Mouse (Mus musculus) MEL (cell line): ENCODE measurements at regions not wholly inside any gene's neighbourhood (a gene's known extent, or its start where the extent isn't known, plus 50 kb on each side); places are given as distances from the start of the nearest gene placed in this dataset.

ENCODE experiments used
- DNase-seq: peaks from one replicate; pipeline ENCODE4 v3.0.0; 2011; ENCODE audit warnings: low read depth, low spot score
- H3K27ac ChIP-seq: 2 replicates; pipeline ENCODE4 v1.5.1; 2012; ENCODE audit warnings: low read depth, mild to moderate bottlenecking, control low read depth, low read length, moderate library complexity; ENCODE audit not compliant: control insufficient read depth
- H3K27me3 ChIP-seq, 2 experiments: fragments of 150-350 bp in 1 of 2; sonication (generic) in 1 of 2; 2 replicates each; pipeline ENCODE4 v1.6.1; 2012; ENCODE audit warnings: low read length in 2 of 2, mild to moderate bottlenecking in 2 of 2, improper control_type of control experiment in 1 of 2, moderate library complexity in 1 of 2; ENCODE audit not compliant: insufficient read depth in 2 of 2, control insufficient read depth in 1 of 2
- H3K36me3 ChIP-seq, 2 experiments: 2 replicates each; pipeline ENCODE4 v1.6.1; 2012 to 2014; ENCODE audit warnings: low read length in 2 of 2, improper control_type of control experiment in 1 of 2, inconsistent platforms in 1 of 2, mild to moderate bottlenecking in 1 of 2; ENCODE audit not compliant: insufficient read depth in 2 of 2, control insufficient read depth in 1 of 2
- H3K4me1 ChIP-seq, 2 experiments: fragments of 150-350 bp in 1 of 2; sonication (generic) in 1 of 2; 2 replicates each; pipeline ENCODE4 v1.6.1; 2012; ENCODE audit warnings: low read length in 2 of 2, improper control_type of control experiment in 1 of 2, mild to moderate bottlenecking in 1 of 2; ENCODE audit not compliant: insufficient read depth in 2 of 2, control insufficient read depth in 1 of 2
- H3K4me3 ChIP-seq, 2 experiments: fragments of 150-350 bp in 1 of 2; sonication (generic) in 1 of 2; 2 replicates each; pipeline ENCODE4 v1.5.1; 2012; ENCODE audit warnings: low read depth in 2 of 2, low read length in 2 of 2, mild to moderate bottlenecking in 2 of 2, moderate library complexity in 2 of 2, control low read depth in 1 of 2, improper control_type of control experiment in 1 of 2; ENCODE audit not compliant: control insufficient read depth in 1 of 2, insufficient read depth in 1 of 2
- H3K79me2 ChIP-seq: 2 replicates; pipeline ENCODE4 v1.6.1; 2012; ENCODE audit warnings: mild to moderate bottlenecking, low read length, moderate library complexity; ENCODE audit not compliant: control insufficient read depth, poor library complexity, insufficient read depth
- H3K9ac ChIP-seq: 2 replicates; pipeline ENCODE4 v1.6.1; 2012; ENCODE audit warnings: low read depth, mild to moderate bottlenecking, control low read depth, low read length, moderate library complexity; ENCODE audit not compliant: control insufficient read depth, poor library complexity, severe bottlenecking
- H3K9me3 ChIP-seq: fragments of 150-350 bp; sonication (generic); replicated peaks from 2 replicates; pipeline ENCODE4 v1.6.1; 2012; ENCODE audit warnings: mild to moderate bottlenecking, low read length, improper control_type of control experiment, moderate library complexity; ENCODE audit not compliant: insufficient read depth
- BHLHE40 ChIP-seq: IDR thresholded peaks from 2 replicates; pipeline ENCODE4 v1.6.1; 2012; ENCODE audit warnings: low read depth, mild to moderate bottlenecking, inconsistent platforms, low read length, improper control_type of control experiment, borderline replicate concordance
- CHD1 ChIP-seq: IDR thresholded peaks from 2 replicates; pipeline ENCODE4 v1.6.1; 2012; ENCODE audit warnings: low read depth, mild to moderate bottlenecking, inconsistent platforms, low read length, improper control_type of control experiment
- ELF1 ChIP-seq: IDR thresholded peaks from 2 replicates; pipeline ENCODE4 v1.6.1; 2014; ENCODE audit warnings: low read depth, mild to moderate bottlenecking, inconsistent platforms, low read length, improper control_type of control experiment, moderate library complexity
- ETS1 ChIP-seq: IDR thresholded peaks from 2 replicates; pipeline ENCODE4 v1.6.1; 2012; ENCODE audit warnings: low read depth, mild to moderate bottlenecking, inconsistent platforms, low read length, improper control_type of control experiment, moderate library complexity
- HCFC1 ChIP-seq: IDR thresholded peaks from 2 replicates; pipeline ENCODE4 v1.6.1; 2012; ENCODE audit warnings: low read depth, mild to moderate bottlenecking, inconsistent platforms, low read length, improper control_type of control experiment, moderate library complexity
- JUND ChIP-seq: IDR thresholded peaks from 2 replicates; pipeline ENCODE4 v1.6.1; 2011; ENCODE audit warnings: low read depth, mild to moderate bottlenecking, improper control_type of control experiment, low read length
- KAT2A ChIP-seq: conservative IDR thresholded peaks from 2 replicates; pipeline ENCODE4 v1.6.1; 2012; ENCODE audit warnings: low read depth, low read length, improper control_type of control experiment, inconsistent platforms
- MAZ ChIP-seq: IDR thresholded peaks from 2 replicates; pipeline ENCODE4 v1.6.1; 2012; ENCODE audit warnings: low read depth, mild to moderate bottlenecking, inconsistent platforms, low read length, improper control_type of control experiment
- MXI1 ChIP-seq: IDR thresholded peaks from 2 replicates; pipeline ENCODE4 v1.6.1; 2011; ENCODE audit warnings: mild to moderate bottlenecking, low read depth, low read length, improper control_type of control experiment
- MYC ChIP-seq: IDR thresholded peaks from 2 replicates; pipeline ENCODE4 v1.6.1; 2011; ENCODE audit warnings: low read depth, mild to moderate bottlenecking, low read length, improper control_type of control experiment, moderate library complexity
- NRF1 ChIP-seq: IDR thresholded peaks from 2 replicates; pipeline ENCODE4 v1.6.1; 2014; ENCODE audit warnings: low read depth, mild to moderate bottlenecking, inconsistent platforms, low read length, improper control_type of control experiment, moderate library complexity; ENCODE audit not compliant: poor library complexity, insufficient read depth, severe bottlenecking
- POLR2A ChIP-seq, 2 experiments: IDR thresholded peaks; 2 replicates each; pipeline ENCODE4 v1.6.1; 2011 to 2012; ENCODE audit warnings: low read length in 2 of 2, mild to moderate bottlenecking in 2 of 2, control low read depth in 1 of 2, improper control_type of control experiment in 1 of 2, low read depth in 1 of 2, moderate library complexity in 1 of 2; ENCODE audit not compliant: control insufficient read depth in 1 of 2, insufficient read depth in 1 of 2, poor library complexity in 1 of 2
- POLR2AphosphoS2 ChIP-seq: IDR thresholded peaks from 2 replicates; pipeline ENCODE4 v1.6.1; 2011; ENCODE audit warnings: low read length, improper control_type of control experiment
- POLR2AphosphoS5 ChIP-seq: IDR thresholded peaks from 2 replicates; pipeline ENCODE4 v1.6.1; 2012; ENCODE audit warnings: low read depth, borderline replicate concordance, mild to moderate bottlenecking, inconsistent platforms, low read length, moderate library complexity, mixed read lengths
- RCOR1 ChIP-seq: IDR thresholded peaks from 2 replicates; pipeline ENCODE4 v1.6.1; 2012; ENCODE audit warnings: low read depth, mild to moderate bottlenecking, inconsistent platforms, low read length, improper control_type of control experiment
- USF1 ChIP-seq: IDR thresholded peaks from 2 replicates; pipeline ENCODE4 v1.6.1; 2014; ENCODE audit warnings: low read depth, mild to moderate bottlenecking, inconsistent platforms, low read length, improper control_type of control experiment, moderate library complexity
- ZC3H11A ChIP-seq: IDR thresholded peaks from 2 replicates; pipeline ENCODE4 v1.6.1; 2012; ENCODE audit warnings: low read depth, mild to moderate bottlenecking, inconsistent platforms, low read length, improper control_type of control experiment
- ZKSCAN1 ChIP-seq: IDR thresholded peaks from 2 replicates; pipeline ENCODE4 v1.6.1; 2012; ENCODE audit warnings: low read depth, mild to moderate bottlenecking, inconsistent platforms, low read length, improper control_type of control experiment, moderate library complexity
- ZMIZ1 ChIP-seq: IDR thresholded peaks from 2 replicates; pipeline ENCODE4 v1.6.1; 2012; ENCODE audit warnings: low read depth, mild to moderate bottlenecking, inconsistent platforms, low read length, improper control_type of control experiment, moderate library complexity
- ZNF384 ChIP-seq: IDR thresholded peaks from 2 replicates; pipeline ENCODE4 v1.6.1; 2012; ENCODE audit warnings: low read depth, mild to moderate bottlenecking, inconsistent platforms, low read length, improper control_type of control experiment

DNA sequence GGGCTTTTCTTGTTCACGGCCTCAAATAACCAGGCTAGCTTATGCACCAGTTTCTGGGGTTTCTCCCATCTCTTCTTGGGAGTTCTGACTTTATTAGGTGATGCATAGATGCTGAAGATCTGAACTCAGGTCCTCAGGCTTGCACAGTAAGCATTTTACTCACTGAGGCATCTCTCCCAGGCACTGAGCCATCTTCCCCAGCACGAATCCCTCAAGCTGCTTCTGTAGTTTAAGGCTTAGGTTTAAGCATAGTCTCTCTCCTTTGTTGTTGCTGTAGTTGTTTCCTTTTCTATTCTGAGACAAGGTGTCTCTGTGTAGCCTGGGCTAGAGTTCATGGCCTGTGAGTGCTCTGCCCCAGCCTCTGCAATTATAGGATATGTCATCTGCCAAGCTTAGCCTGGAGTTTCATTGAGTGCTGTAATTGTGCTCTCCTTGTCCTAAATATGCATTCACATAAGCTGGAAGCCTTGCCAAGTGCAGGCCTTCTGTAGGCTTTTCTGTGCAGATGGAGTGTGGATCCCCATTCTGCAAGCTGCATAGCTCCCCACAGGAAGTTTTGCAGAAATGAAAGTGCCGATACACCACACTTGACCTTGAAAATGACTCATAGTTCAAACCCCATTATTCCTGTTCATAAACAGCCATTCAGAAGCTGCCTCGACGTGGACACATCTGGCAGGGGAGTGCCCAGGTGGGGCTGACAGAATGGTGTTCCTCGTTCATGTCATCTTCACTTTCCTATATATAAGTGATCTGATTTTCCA, 51.7 kb upstream of the Eepd1 start:
- TF ChIP-seq HCFC1 (no peak), USF1 (no peak), NRF1 (no peak), MXI1 (no peak), KAT2A (no peak), POLR2AphosphoS2 (no peak), ZKSCAN1 (no peak), POLR2AphosphoS5 (no peak), MAZ (no peak), ZMIZ1 (no peak), CHD1 (no peak), RCOR1 (no peak), ETS1 (no peak), BHLHE40 (no peak), JUND (no peak), POLR2A (IDR thresholded peaks at IDR 0.05; ENCODE audit: control insufficient read depth in 1 of 2, insufficient read depth in 1 of 2, low read depth in 1 of 2, low read length in 2 of 2, poor library complexity in 1 of 2) (no peak), ELF1 (no peak), MYC (no peak), ZNF384 (no peak), ZC3H11A (no peak)
- Histone ChIP-seq H3K9ac (no peak overlapping the region), H3K27me3 (peaks cover 0 to 1% of the 10 kb centered on the region in 2 experiments; a peak in 1 of 4 replicates), H3K4me3 (no peak overlapping the region), H3K9me3 (no peaks in the 10 kb centered on the region), H3K36me3 (no peaks in the 10 kb centered on the region), H3K4me1 (no peaks in the 10 kb centered on the region), H3K79me2 (no peaks in the 10 kb centered on the region), H3K27ac (no peak overlapping the region)
- no peak for DNase-seq
